Mouse (Mus musculus): ENCODE results near the gene Gng8. TPM values are rescaled to one million over a fixed set of nuclear protein-coding genes. Genes with fewer than 3 reads are reported as not detected.
A peak's percentile ranks its signal among the peaks of the same experiment; 100 is the strongest.

Gng8 gene
- 0.13 TPM in 2 replicates for polyA plus RNA-seq (2015; fragmentation: Nextera tagmentation; extraction: Ambion mirVana)

GRCm38 (mm10) chr7:16891641-16892351 lies at the start of gene Gng8:
Gene Gng8 (plus strand): TSS chr7:16891786.
- Histone ChIP-seq H3K4me3 (replicated peaks) (peak within 1 kb of the TSS; percentile 44), H3K27me3 (peaks cover 89% of the 10 kb centered on the region)

DNA sequence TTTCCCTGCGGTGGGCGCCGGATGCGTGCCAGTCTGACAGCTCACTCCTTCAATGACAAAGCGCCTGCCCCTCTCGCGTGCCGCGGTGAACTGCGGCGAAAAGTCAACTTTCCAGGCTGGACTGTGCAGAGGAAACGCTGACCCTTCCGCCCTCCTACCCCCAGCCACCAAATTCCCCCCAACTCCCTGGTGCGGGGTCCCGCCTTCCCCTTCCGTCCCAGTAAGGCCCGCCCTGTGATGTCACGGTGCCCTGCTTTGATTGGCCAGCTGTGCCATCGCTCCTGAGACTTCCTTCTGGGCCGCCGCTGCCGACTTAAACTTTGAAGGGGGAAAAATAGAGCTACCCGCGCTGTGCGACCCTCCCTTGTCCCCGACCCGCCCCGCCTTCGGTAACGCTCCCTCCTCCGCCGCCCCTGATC lies 48.9 kb upstream of the Gng8 start, which contains the start of gene Prkd2:
Gene Prkd2 (plus strand): TSS at position 258 of the 419 bp plus-strand sequence.
- peak within 1 kb of the TSS; percentile 79 for H3K27ac ChIP-seq (replicated peaks)

More at GRCm38 (mm10) chr7:16891641-16892351, at the start of gene Gng8:
- Histone ChIP-seq H3K9ac (no peak within 1 kb of the TSS), H3K4me1 (replicated peaks) (peaks cover 25% of the 10 kb centered on the region), H3K27ac (replicated peaks) (no peak within 1 kb of the TSS), H3K4me2 (peak within 1 kb of the TSS; percentile 75), H3K36me3 (replicated peaks) (no peaks in the 10 kb centered on the region), H3K9me3 (replicated peaks) (no peaks in the 10 kb centered on the region)
- ATAC-seq (ENCODE audit: insufficient read depth): peak; percentile 82
- WGBS (ENCODE audit: insufficient replicate concordance): under 1% methylated on average over 30 of the region's 30 CpGs

GRCm38 (mm10) chr7:16843441-16844171 lies 48.0 kb upstream of the Gng8 start:
- ATAC-seq (ENCODE audit: insufficient read depth): peak; percentile 37
- WGBS (ENCODE audit: insufficient replicate concordance): under 1% methylated on average over 33 of the region's 33 CpGs

More for the DNA sequence above, 48.9 kb upstream of the Gng8 start, which contains the start of gene Prkd2:
- ATAC-seq (ENCODE audit: insufficient read depth): peak; percentile 65
- Histone ChIP-seq H3K9me3 (replicated peaks) (no peaks in the 10 kb centered on the region), H3K27me3 (no peaks in the 10 kb centered on the region), H3K4me3 (replicated peaks) (peak within 1 kb of the TSS; percentile 77), H3K9ac (peak within 1 kb of the TSS; percentile 82), H3K36me3 (replicated peaks) (peaks cover 39% of the 10 kb centered on the region), H3K4me2 (peak within 1 kb of the TSS; percentile 95), H3K4me1 (replicated peaks) (peaks cover 67% of the 10 kb centered on the region)
- WGBS (ENCODE audit: insufficient replicate concordance): under 1% methylated on average over 32 of the region's 32 CpGs

GRCm38 (mm10) chr7:16844696-16845071 lies 46.9 kb upstream of the Gng8 start:
- H3K27ac ChIP-seq (replicated peaks): peak overlapping the region; percentile 56
- ATAC-seq (ENCODE audit: insufficient read depth): no peak
- 9% methylated on average over 3 of the region's 3 CpGs for WGBS (ENCODE audit: insufficient replicate concordance)
- H3K9me3 ChIP-seq (replicated peaks): no peaks in the 10 kb centered on the region
- peaks cover 24% of the 10 kb centered on the region for H3K36me3 ChIP-seq (replicated peaks)
- H3K4me2 ChIP-seq: peak overlapping the region; percentile 95
- peak overlapping the region; percentile 77 for H3K4me3 ChIP-seq (replicated peaks)
- H3K9ac ChIP-seq: peak overlapping the region; percentile 59
- H3K4me1 ChIP-seq (replicated peaks): peaks cover 56% of the 10 kb centered on the region
- no peaks in the 10 kb centered on the region for H3K27me3 ChIP-seq

More at GRCm38 (mm10) chr7:16843441-16844171, 48.0 kb upstream of the Gng8 start:
- Histone ChIP-seq H3K4me1 (replicated peaks) (peaks cover 61% of the 10 kb centered on the region), H3K9me3 (replicated peaks) (no peaks in the 10 kb centered on the region), H3K9ac (peak overlapping the region; percentile 82), H3K27me3 (no peaks in the 10 kb centered on the region), H3K36me3 (replicated peaks) (peaks cover 30% of the 10 kb centered on the region), H3K27ac (replicated peaks) (peak overlapping the region; percentile 79), H3K4me3 (replicated peaks) (peak overlapping the region; percentile 77), H3K4me2 (peak overlapping the region; percentile 95)

GRCm38 (mm10) chr7:16845072-16845819 lies 46.3 kb upstream of the Gng8 start:
- no peak for ATAC-seq (ENCODE audit: insufficient read depth)
- peak overlapping the region; percentile 77 for H3K4me3 ChIP-seq (replicated peaks)
- peak overlapping the region; percentile 56 for H3K27ac ChIP-seq (replicated peaks)
- H3K27me3 ChIP-seq: no peaks in the 10 kb centered on the region
- H3K4me1 ChIP-seq (replicated peaks): peaks cover 55% of the 10 kb centered on the region
- peak overlapping the region; percentile 95 for H3K4me2 ChIP-seq
- peaks cover 24% of the 10 kb centered on the region for H3K36me3 ChIP-seq (replicated peaks)
- H3K9me3 ChIP-seq (replicated peaks): no peaks in the 10 kb centered on the region
- WGBS (ENCODE audit: insufficient replicate concordance): 10% methylated on average over 14 of the region's 14 CpGs
- H3K9ac ChIP-seq: peak overlapping the region; percentile 59

GRCm38 (mm10) chr7:16845820-16846167 lies 45.8 kb upstream of the Gng8 start:
- H3K27me3 ChIP-seq: no peaks in the 10 kb centered on the region
- peak overlapping the region; percentile 77 for H3K4me3 ChIP-seq (replicated peaks)
- WGBS (ENCODE audit: insufficient replicate concordance): 23% methylated on average over 10 of the region's 10 CpGs
- H3K9ac ChIP-seq: peak overlapping the region; percentile 59
- no peaks in the 10 kb centered on the region for H3K9me3 ChIP-seq (replicated peaks)
- H3K36me3 ChIP-seq (replicated peaks): peaks cover 24% of the 10 kb centered on the region
- H3K27ac ChIP-seq (replicated peaks): peak overlapping the region; percentile 30
- H3K4me1 ChIP-seq (replicated peaks): peaks cover 49% of the 10 kb centered on the region
- peak overlapping the region; percentile 95 for H3K4me2 ChIP-seq
- ATAC-seq (ENCODE audit: insufficient read depth): no peak

DNA sequence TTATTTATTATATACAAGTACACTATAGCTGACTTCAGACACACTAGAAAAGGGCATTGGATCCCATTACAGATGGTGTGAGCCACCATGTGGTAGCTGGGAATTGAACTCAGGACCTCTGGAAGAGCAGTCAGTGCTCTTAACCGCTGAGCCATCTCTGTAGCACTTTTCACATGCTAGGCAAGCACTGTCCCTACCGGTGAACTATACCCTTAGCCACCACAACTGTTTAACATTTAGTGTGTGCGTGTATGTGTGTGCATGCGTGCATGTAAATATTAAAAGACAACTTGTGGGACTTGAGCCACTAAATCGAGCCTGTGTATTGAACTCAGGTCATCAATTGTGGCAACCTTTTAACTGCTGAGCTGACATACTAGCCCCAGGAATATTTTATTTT lies 44.8 kb upstream of the Gng8 start:
- Histone ChIP-seq H3K36me3 (replicated peaks) (peaks cover 17% of the 10 kb centered on the region), H3K27ac (replicated peaks) (no peak overlapping the region), H3K4me3 (replicated peaks) (no peak overlapping the region), H3K27me3 (no peaks in the 10 kb centered on the region), H3K9ac (no peak overlapping the region), H3K9me3 (replicated peaks) (no peaks in the 10 kb centered on the region), H3K4me1 (replicated peaks) (peaks cover 39% of the 10 kb centered on the region), H3K4me2 (no peak overlapping the region)
- WGBS (ENCODE audit: insufficient replicate concordance): 80% methylated on average over 5 of the region's 5 CpGs
- ATAC-seq (ENCODE audit: insufficient read depth): no peak

DNA sequence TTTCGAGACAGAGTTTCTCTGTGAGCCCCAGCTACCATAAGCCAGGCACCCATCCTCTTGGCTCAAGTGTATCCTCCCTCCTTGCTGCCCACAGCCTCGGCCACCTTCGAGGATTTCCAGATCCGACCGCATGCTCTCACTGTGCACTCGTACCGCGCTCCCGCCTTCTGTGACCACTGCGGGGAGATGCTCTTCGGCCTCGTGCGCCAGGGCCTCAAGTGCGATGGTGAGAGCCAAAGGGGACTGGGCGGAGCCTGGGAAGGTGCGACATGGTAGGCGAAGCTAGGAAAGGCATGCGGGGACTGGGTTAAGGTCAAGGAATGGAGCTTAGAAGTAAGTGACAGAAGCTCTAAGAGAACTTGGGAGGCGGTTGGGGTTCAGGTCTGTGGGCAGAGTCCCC lies 44.1 kb upstream of the Gng8 start:
- ATAC-seq (ENCODE audit: insufficient read depth): no peak
- Histone ChIP-seq H3K9ac (no peak overlapping the region), H3K4me1 (replicated peaks) (peaks cover 32% of the 10 kb centered on the region), H3K27me3 (no peaks in the 10 kb centered on the region), H3K9me3 (replicated peaks) (no peaks in the 10 kb centered on the region), H3K4me3 (replicated peaks) (no peak overlapping the region), H3K36me3 (replicated peaks) (peaks cover 17% of the 10 kb centered on the region), H3K4me2 (no peak overlapping the region), H3K27ac (replicated peaks) (no peak overlapping the region)
- WGBS (ENCODE audit: insufficient replicate concordance): 81% methylated on average over 19 of the region's 19 CpGs

- 35% methylated on average over 17 of the region's 17 CpGs for WGBS (ENCODE audit: insufficient replicate concordance)
These were observed 43.0 kb upstream of the Gng8 start for GRCm38 (mm10) chr7:16848579-16848978.

GRCm38 (mm10) chr7:16851636-16852035 lies 40.0 kb upstream of the Gng8 start:
- Histone ChIP-seq H3K9me3 (replicated peaks) (no peaks in the 10 kb centered on the region), H3K4me1 (replicated peaks) (no peaks in the 10 kb centered on the region), H3K27me3 (no peaks in the 10 kb centered on the region), H3K36me3 (replicated peaks) (peaks cover 39% of the 10 kb centered on the region), H3K4me3 (replicated peaks) (no peak overlapping the region), H3K4me2 (no peak overlapping the region), H3K27ac (replicated peaks) (no peak overlapping the region), H3K9ac (no peak overlapping the region)
- no peak for ATAC-seq (ENCODE audit: insufficient read depth)
- WGBS (ENCODE audit: insufficient replicate concordance): 72% methylated on average over 4 of the region's 4 CpGs

More at GRCm38 (mm10) chr7:16848579-16848978, 43.0 kb upstream of the Gng8 start:
- Histone ChIP-seq H3K9me3 (replicated peaks) (no peaks in the 10 kb centered on the region), H3K9ac (no peak overlapping the region), H3K36me3 (replicated peaks) (peaks cover 23% of the 10 kb centered on the region), H3K4me2 (no peak overlapping the region), H3K4me3 (replicated peaks) (no peak overlapping the region), H3K4me1 (replicated peaks) (peaks cover 23% of the 10 kb centered on the region), H3K27ac (replicated peaks) (no peak overlapping the region), H3K27me3 (no peaks in the 10 kb centered on the region)
- no peak for ATAC-seq (ENCODE audit: insufficient read depth)

All from liver, embryonic 15.5 days (tissue).